Mouse (Mus musculus): Measurements from ENCODE around the gene Atl3. TPM values are rescaled to one million over a fixed set of nuclear protein-coding genes. Genes with fewer than 3 reads are reported as not detected.

Atl3 gene
- total RNA-seq, 2 experiments from 2014 or later = 24.7 to 28.4 TPM

DNA sequence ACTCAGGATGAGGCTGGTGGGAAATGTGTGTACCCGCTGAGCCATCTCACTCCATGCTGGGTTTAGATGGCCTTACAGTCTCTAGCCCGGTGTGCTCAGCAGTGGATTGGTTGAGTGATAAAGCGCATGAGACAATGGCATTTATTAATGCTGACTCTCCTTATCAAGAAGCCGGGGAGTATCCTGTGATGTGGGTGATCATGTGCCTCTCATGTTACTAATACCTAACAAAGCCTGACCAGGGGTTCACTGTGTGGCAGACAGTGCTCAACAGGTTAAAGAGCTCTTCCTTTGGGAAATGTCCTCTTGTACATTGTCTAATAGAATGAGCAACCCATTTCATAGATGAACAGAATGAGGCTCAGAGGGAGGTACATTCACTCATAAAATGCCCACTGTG lies 61.0 kb downstream of the Atl3 start:
- intact Hi-C loops (cut with DNase I) = loop anchor here (5.0 kb wide), 1 partner anchor 37 kb away; no protein-coding TSS in a partner anchor
- DNase-seq = no peak

DNA sequence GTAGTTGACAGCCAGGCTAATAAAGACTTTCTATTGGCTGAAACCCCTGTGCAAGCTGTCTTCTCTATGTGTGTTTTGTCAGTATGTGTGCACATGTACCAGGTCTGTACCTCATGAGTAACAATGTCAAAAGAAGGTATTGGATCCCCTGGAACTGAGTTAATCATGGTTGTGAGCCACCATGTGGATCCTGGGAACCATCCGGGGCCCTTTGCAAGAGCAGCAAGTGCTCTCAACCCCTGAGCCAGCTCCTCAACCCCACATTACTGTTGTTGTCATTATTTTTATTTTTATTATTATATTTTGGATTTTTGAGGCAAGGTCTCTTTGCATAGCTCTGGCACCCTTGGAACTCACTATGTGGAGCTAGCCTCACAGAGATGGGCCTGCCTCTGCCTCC lies 62.8 kb downstream of the Atl3 start:
- intact Hi-C loops (cut with DNase I) = loop anchor here (5.0 kb wide), 1 partner anchor 36 kb away; no protein-coding TSS in a partner anchor
- no peak for DNase-seq

DNA sequence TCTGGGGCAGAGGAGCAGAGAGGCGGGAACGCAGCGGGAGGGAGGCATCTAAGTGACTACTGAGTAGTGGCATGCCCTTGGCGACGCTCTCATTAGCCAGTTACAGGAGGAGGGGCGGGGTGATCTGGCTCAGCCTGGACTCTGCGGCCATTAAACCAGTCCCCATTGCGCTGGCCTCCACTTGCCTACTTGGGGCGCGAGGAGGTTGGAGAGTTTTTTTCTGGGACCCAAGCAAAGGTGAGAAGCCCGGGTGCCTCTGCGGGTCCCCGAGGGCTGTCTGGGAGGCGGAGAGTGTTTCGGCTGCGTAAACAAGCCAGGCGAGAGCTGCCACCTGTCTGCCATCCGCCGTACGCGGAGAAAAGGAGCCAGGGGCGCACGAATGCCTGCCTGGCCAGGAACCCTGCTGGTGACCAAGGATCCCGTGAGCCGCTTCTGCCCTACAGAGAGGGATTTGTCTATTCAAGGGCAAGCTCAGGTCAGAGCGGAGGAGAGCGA lies 63.5 kb downstream of the Atl3 start, which contains the start of gene Pla2g16:
Gene Pla2g16, plus strand, starts transcription at position 132 of the 495 bp plus-strand sequence.
- intact Hi-C loops (cut with DNase I) = loop anchor here (5.0 kb wide), 1 partner anchor 35 kb away; no protein-coding TSS in a partner anchor
- DNase-seq = peak; percentile 70 to 76

DNA sequence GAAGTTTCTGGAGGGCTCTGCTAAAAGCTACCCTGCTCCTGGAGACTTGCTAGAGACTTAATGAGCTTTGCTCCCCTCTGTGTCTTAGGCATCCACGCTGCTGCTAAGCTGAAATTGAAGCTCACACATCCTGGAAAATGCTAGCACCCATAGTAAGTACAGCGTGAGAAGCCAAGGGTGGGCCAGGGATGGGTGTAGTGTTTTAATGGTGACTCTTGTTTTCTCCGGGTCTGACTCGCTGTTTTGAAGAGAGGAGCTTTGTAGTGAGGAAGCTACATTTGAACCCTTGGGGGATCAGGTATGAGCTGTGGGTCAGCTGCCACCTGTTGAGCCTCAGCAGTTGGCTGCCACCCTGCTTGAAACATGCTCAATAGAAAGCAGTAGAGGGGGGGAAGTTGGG lies 64.0 kb downstream of the Atl3 start:
- intact Hi-C loops (cut with DNase I) = loop anchor here (5.0 kb wide), 1 partner anchor 34 kb away; no protein-coding TSS in a partner anchor

DNA sequence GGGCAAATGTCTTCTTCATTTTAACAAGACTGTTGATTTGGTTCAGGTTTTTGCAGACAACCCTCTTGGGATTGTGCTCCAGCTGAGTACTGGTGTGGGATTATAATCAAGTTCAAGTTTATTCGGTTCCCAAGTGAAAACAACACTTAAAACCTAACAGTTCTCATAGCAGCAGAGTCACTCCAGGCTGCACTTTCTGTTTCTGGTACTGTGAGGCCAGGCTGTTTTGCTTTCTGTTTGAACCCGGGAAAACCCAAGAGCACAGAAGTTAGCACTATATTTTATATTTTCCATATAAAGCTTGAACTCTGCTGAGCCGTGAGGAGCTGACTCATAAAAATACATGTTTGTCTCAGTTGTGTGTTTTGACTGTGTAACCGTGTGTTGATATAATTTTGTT lies 64.8 kb downstream of the Atl3 start:
- DNase-seq = no peak
- intact Hi-C loops (cut with DNase I) = loop anchor here (5.0 kb wide), 1 partner anchor 34 kb away; no protein-coding TSS in a partner anchor

More for the DNA sequence above, 64.0 kb downstream of the Atl3 start:
- DNase-seq = no peak

DNA sequence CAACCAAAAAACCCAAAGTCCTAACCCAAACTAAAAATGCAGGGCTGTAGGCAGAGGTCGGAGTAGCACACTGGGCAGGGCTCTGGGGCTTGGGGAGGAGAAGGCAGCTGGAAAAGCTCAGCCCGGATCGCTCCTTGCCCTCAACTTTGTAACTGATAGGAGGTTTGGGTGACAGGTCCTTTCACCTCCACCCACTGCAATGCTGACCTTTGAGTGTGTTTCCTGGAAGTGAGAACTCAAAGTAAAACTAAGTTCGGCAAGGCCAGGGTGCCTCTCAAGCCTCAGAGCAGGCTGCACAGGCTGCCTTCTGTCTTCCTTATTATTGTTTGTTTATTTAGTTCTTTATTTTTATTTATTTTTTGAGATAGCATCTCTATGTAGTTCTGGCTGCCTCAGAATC lies 66.1 kb downstream of the Atl3 start:
- intact Hi-C loops (cut with DNase I) = loop anchor here (5.0 kb wide), 1 partner anchor 32 kb away; no protein-coding TSS in a partner anchor
- DNase-seq = no peak

DNA sequence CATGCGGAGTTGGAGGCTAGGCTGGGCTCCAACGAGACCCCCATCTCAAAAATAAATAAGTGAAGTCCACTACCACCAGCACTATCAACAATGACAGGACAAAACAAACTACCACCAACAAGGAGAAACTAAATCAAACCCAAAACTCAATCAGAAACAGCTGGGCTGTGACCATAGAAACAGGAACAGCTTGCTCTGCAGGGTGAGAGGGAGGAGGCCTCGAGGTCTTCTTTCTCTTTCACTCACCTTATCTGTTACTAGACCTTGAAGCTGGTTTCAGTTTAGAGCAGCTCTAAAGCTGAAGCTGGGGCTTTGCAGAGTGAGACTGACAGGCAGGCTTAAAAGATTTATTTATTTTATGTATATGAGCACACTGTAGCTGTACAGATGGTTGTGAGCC lies 67.6 kb downstream of the Atl3 start:
- intact Hi-C loops (cut with DNase I) = no loop called here
- DNase-seq = no peak

DNA sequence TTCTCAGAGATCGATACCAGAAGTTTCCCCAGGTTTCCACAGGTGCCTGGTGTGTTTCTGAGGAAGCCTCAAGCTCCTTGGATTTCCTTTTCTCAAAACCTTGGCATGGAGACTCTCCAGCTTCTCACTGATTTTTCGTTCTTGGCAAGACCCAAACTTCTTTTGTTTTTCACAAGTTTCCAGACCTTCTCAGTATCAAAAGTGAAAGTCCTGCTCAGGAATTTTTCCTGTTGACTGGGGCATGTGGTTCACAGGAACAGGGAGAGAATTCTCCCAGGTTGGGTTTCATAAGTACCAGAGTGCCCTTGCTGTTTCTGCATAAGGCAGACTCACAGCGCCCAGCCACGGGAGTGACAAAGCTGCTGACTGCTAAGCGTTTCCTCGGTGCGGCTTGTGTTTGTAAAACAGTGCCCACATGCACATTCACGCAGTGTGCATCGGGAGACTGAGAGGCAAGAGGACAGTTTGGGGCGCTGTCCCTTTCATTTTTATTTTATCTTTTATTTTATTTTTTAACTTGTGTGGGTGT lies 68.8 kb downstream of the Atl3 start:
- no peak for DNase-seq
- intact Hi-C loops (cut with DNase I) = no loop called here

DNA sequence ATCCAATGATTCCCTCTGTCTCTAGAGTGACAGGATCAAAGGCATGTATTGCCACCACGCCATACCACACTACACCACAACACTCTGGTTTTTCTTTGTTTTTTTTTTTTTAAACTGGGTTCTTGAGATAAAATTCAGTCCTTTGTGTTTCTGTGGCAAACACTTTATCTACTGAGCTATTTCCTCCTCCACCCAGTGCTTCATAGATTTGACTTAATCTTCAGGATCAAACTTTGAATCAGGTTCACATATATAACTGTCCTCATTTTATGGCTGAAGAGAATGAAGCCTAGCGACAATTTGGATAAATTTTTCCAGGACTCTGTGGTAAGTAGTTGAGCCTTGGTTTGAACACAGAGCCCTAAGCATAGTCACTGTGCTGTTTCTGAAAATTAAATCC lies 69.8 kb downstream of the Atl3 start:
- no peak for DNase-seq
- intact Hi-C loops (cut with DNase I) = no loop called here

DNA sequence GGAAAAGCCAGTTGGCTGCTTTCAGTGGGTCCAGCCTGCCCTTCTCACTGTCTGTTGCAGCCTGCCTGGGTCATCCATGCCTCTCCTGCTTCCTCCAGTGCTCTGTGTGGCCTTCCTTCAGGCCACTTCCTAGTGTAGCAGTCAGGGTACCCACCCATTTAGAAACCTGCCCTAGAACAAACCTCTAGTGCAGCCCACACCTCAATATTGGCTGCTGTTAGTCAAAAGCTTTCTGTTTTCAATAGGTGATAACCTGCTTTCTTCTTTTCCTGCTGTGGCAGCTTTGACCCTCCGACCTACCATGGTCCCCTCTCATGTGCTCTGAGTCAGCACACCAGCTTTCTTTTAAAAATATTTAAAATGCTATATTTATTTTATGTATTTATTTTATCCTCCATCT lies 70.6 kb downstream of the Atl3 start:
- no peak for DNase-seq
- intact Hi-C loops (cut with DNase I) = no loop called here

DNA sequence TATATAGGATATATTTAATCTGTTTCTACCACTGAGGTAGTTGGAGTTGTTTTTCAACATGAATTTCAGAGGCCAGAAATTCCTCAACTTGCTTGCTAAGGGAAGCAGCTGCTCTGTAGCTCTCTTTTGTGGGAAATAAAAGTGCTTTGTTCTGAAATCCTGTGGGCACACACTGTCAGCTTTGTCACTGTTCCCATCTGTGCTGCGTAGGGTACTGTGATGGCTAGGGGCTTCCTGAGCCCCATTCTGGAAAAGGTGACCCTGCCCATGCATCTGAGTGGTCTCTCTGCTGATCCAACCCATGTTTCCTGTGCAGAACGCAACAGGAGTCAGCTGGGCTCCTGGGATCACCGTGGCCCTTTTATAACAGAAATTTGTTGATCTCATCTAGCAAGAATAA lies 73.0 kb downstream of the Atl3 start:
- intact Hi-C loops (cut with DNase I) = no loop called here
- no peak for DNase-seq

DNA sequence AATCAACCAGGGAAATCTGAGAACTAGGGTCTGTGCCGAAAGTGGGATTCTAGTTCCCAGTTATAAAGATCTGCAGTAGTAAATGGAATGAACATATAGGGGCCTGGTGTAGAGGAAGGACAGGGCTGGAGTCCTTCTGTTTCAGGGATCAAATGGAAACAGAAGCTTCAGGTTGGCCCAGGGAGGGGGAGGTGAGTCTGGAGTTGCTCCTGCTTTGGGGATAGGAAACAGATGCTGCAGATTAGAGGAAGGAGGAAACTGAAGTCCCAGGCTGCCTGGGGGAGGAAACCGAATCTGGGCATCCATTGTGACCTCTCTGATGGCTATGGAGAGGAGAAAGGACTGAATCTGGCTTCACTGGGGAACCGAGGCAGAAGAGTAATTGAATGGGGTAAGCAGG lies 74.5 kb downstream of the Atl3 start:
- DNase-seq = no peak
- intact Hi-C loops (cut with DNase I) = no loop called here

DNA sequence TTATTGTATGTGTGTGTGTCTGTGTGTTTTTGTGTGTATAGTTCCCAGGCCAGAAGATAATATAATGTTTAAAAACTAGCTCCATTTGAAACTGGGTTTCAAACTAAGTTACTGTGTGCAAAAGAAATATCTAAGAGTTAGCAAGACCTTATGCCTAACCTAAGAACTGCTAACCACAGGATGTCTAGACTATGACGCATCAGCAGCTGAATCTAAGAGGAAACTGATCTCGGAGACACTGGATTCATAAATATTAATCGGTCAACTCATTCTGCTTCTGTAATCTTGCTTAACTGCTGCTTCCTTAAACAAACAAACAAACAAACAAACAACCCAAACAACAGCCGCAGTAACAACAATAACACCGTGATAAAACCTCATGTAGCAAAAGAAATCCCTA lies 75.8 kb downstream of the Atl3 start:
- DNase-seq = no peak
- intact Hi-C loops (cut with DNase I) = no loop called here

DNA sequence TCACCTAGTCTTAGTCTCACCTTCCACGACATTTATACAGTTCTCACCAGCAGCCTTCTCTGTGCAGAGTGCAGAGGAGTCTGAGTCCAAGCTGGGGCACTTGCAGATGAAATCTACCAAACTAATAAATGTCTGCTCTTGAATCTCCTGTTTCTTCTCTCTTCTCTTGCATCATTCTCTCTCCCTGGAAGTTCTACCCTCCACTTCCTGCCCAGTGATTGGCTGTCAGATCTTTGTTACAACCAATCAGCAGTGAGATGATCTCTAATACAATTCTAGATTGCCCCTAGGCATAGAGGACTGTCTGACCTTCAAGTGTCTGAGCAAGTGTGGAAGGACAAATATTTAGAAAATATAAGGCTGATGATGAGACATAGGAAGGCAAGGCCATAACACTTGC lies 82.3 kb downstream of the Atl3 start:
- DNase-seq = no peak
- intact Hi-C loops (cut with DNase I) = no loop called here

DNA sequence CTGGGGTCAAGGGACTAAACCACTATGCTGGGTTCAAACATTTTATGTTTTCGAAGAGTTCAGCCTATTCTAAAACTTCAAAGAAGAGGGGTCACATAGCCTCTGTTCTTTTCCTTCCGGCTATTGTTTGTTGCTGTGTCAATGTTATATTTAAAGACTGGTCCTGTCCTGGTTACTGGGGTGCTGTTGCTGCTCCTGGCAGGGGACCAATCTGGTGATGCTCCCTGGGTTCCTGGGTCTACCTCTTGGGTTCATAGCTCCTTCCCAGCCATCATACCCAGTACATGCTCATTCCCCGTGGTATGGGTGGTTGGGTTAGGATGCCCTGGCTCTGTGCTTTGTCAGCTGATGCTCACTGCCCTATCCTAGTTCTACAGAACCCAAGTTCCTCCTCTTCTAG lies 83.9 kb downstream of the Atl3 start:
- intact Hi-C loops (cut with DNase I) = no loop called here
- DNase-seq = no peak

DNA sequence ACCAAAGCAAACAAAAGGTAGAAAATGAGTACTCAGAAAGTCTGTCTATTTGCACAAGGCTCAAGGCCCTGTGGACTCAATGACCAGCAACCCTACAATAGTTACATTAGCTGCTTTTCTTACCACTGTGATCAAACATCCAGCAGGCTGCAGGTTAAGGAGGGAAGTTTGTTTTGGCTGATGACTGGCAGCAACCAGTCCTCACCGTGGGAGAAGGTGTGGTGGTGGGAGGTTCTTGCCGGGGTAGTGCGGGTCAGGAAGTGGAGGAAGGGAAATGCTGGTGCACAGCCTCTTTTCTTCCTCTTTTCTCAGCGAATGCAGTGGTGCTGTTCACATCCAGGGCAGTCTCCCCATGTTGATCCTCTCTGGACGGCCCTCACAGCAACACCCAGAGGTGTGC lies 87.2 kb downstream of the Atl3 start:
- no peak for DNase-seq
- intact Hi-C loops (cut with DNase I) = no loop called here

DNA sequence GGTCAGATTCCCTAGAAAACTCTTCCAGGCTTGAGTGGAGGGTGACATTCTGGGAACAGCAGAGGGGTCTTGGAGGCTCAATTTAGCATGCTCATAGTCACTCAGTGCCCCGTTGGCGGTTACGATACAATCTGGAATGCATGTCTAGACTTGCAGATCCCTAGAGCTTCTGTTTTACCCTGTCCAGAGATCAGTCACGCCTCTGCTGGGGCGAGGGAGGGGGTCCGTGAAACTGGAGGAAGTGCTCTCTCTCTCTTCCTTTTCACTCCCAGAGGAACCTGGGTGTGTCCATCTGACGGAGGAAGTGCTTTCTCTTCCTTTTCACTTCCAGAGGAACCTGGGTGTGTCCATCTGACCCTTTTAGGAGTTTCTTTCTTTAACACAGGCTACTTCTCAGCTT lies 89.3 kb downstream of the Atl3 start:
- DNase-seq = peak; percentile 18
- intact Hi-C loops (cut with DNase I) = no loop called here

DNA sequence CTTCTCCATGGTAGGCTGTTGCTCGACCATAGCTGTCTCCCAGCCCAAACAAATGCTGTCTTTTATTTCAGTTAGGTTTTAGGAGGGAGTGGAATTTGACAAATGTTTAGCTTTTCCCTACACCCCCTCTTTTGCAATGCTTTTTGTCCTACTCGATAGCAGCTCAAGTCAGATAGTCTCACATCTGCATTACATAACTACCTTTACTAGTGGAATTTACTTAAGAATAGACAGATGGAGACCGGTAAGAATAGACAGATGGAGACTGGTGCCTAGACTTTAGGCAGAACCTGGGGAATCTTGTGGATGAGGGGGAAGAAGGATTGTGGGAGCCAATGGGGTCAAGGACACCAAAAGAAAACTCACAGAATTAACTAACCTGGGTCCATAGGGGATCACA lies 89.8 kb downstream of the Atl3 start:
- intact Hi-C loops (cut with DNase I) = no loop called here
- no peak for DNase-seq

DNA sequence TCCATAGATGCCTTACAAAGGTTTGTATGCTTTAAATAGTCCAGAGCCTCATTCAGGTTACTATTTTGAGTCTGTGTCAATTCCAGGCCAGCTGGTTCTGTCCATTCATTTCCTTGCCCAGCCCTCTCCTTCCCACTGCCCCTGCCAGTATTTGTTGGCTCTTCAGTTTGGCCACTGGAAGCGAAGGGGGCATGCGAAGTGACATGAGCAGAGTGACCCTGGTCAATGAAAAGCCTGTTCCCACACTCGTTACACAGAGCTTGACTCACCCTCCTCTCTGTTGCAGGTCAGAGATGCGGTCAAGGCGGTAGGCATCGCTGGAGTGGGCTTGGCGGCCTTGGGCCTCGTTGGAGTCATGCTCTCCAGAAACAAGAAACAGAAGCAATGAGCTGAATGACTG lies 91.4 kb downstream of the Atl3 start:
- intact Hi-C loops (cut with DNase I) = no loop called here
- DNase-seq = peak; percentile 17 to 32

DNA sequence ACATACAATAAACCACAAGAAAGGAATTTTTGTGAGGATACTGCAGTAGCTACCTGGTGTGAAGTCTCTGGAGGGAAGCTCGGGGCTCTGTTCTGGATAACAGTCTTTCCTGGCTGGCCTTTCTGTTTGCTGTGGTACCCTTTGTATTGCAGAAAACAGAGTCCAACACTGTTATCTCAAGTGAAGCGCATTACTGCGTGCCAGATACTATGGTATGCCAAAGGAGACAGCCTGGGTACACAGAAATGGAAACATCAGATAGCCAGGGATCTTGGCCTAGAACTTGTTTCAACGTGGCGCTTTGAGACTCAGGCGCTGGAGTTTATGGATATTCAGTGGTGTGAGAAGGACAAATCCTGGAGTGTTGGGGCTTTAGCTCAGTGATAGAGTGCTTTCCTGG lies 91.9 kb downstream of the Atl3 start:
- DNase-seq = no peak
- intact Hi-C loops (cut with DNase I) = no loop called here
